Mouse (Mus musculus): ENCODE results near the gene Vmn1r55. TPM values are rescaled to one million over a fixed set of nuclear protein-coding genes. Genes with fewer than 3 reads are reported as not detected.
A peak's percentile ranks its signal among the peaks of the same experiment; 100 is the strongest.
"Not testable (repeated sequence)": the region's sequence is repeated elsewhere in the genome, so short reads cannot be mapped to it uniquely, and the experiment has no call there.

Vmn1r55 gene
- polyA plus RNA-seq, 1 experiment from 2014 or later, result not detected

- ATAC-seq, result no peak
These were observed 64.0 kb downstream of the Vmn1r55 start for GRCm38 (mm10) chr7:5085512-5085911.

GRCm38 (mm10) chr7:5083325-5084105, 66.0 kb downstream of the Vmn1r55 start:
- Histone ChIP-seq H3K27ac (ENCODE audit: low read length) (no peak overlapping the region), H3K4me2 (ENCODE audit: low read length) (no peak overlapping the region), H3K4me1 (ENCODE audit: control insufficient read depth, insufficient read depth, low read length) (peaks cover 24% of the 10 kb centered on the region), H3K9ac (ENCODE audit: low read depth, low read length) (no peak overlapping the region), H3K36me3 (ENCODE audit: control insufficient read depth, insufficient read depth, low read length) (peaks cover 3% of the 10 kb centered on the region), H3K9me3 (replicated peaks; ENCODE audit: control insufficient read depth, low read length, poor library complexity, severe bottlenecking) (no peaks in the 10 kb centered on the region), H3K4me3 (ENCODE audit: low read depth, low read length) (no peak overlapping the region), H3K27me3 (ENCODE audit: control insufficient read depth, insufficient read depth, low read depth, low read length) (no peaks in the 10 kb centered on the region)
- no peak for ATAC-seq
- WGBS, result 94% methylated on average over 18 of the region's 18 CpGs

More at GRCm38 (mm10) chr7:5085512-5085911, 64.0 kb downstream of the Vmn1r55 start:
- H3K9ac ChIP-seq (ENCODE audit: low read depth, low read length), result no peak overlapping the region
- H3K4me3 ChIP-seq (ENCODE audit: low read depth, low read length), result no peak overlapping the region
- peaks cover 24% of the 10 kb centered on the region for H3K4me1 ChIP-seq (ENCODE audit: control insufficient read depth, insufficient read depth, low read length)
- no peaks in the 10 kb centered on the region for H3K27me3 ChIP-seq (ENCODE audit: control insufficient read depth, insufficient read depth, low read depth, low read length)
- H3K36me3 ChIP-seq (ENCODE audit: control insufficient read depth, insufficient read depth, low read length), result no peaks in the 10 kb centered on the region
- no peaks in the 10 kb centered on the region for H3K9me3 ChIP-seq (replicated peaks; ENCODE audit: control insufficient read depth, low read length, poor library complexity, severe bottlenecking)
- 94% methylated on average over 1 of the region's 1 CpGs for WGBS
- H3K4me2 ChIP-seq (ENCODE audit: low read length), result no peak overlapping the region
- no peak overlapping the region for H3K27ac ChIP-seq (ENCODE audit: low read length)

DNA sequence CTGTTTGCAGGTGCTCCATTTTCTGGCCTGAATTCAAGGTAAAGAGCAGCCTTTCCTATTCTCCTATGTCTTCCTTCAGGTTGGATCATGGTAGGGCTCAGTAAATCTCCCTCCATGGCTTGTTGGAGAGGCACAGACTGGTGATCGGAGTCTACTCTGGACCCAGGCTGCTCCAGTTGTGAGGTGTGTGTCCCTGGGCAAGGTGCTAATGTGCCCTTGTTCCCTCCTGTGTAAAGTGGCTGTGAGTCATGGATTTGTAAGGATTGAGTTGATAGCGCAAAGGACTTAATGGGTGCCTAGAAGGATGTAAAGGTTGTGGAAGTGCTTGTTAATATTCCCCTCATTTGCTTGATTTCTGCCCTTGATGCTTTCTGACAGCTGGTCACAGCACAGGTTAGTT, 67.5 kb downstream of the Vmn1r55 start:
- H3K9me3 ChIP-seq (replicated peaks; ENCODE audit: control insufficient read depth, low read length, poor library complexity, severe bottlenecking), result no peaks in the 10 kb centered on the region
- no peak overlapping the region for H3K4me2 ChIP-seq (ENCODE audit: low read length)
- no peak overlapping the region for H3K4me3 ChIP-seq (ENCODE audit: low read depth, low read length)
- peaks cover 24% of the 10 kb centered on the region for H3K4me1 ChIP-seq (ENCODE audit: control insufficient read depth, insufficient read depth, low read length)
- 100% methylated on average over 2 of the region's 2 CpGs for WGBS
- no peaks in the 10 kb centered on the region for H3K27me3 ChIP-seq (ENCODE audit: control insufficient read depth, insufficient read depth, low read depth, low read length)
- no peak overlapping the region for H3K27ac ChIP-seq (ENCODE audit: low read length)
- peaks cover 7% of the 10 kb centered on the region for H3K36me3 ChIP-seq (ENCODE audit: control insufficient read depth, insufficient read depth, low read length)
- no peak for ATAC-seq
- no peak overlapping the region for H3K9ac ChIP-seq (ENCODE audit: low read depth, low read length)

GRCm38 (mm10) chr7:5081241-5081640, 68.2 kb downstream of the Vmn1r55 start:
- no peak for ATAC-seq
- no peaks in the 10 kb centered on the region for H3K9me3 ChIP-seq (replicated peaks; ENCODE audit: control insufficient read depth, low read length, poor library complexity, severe bottlenecking)
- peak overlapping the region; percentile 99 for H3K4me3 ChIP-seq (ENCODE audit: low read depth, low read length)
- H3K27ac ChIP-seq (ENCODE audit: low read length), result no peak overlapping the region
- no peaks in the 10 kb centered on the region for H3K27me3 ChIP-seq (ENCODE audit: control insufficient read depth, insufficient read depth, low read depth, low read length)
- peak overlapping the region; percentile 20; the same call in 1 of the 2 replicates for H3K9ac ChIP-seq (ENCODE audit: low read depth, low read length)
- peaks cover 24% of the 10 kb centered on the region for H3K4me1 ChIP-seq (ENCODE audit: control insufficient read depth, insufficient read depth, low read length)
- peaks cover 12% of the 10 kb centered on the region for H3K36me3 ChIP-seq (ENCODE audit: control insufficient read depth, insufficient read depth, low read length)
- peak overlapping the region; percentile 63 for H3K4me2 ChIP-seq (ENCODE audit: low read length)
- 71% methylated on average over 6 of the region's 6 CpGs for WGBS

DNA sequence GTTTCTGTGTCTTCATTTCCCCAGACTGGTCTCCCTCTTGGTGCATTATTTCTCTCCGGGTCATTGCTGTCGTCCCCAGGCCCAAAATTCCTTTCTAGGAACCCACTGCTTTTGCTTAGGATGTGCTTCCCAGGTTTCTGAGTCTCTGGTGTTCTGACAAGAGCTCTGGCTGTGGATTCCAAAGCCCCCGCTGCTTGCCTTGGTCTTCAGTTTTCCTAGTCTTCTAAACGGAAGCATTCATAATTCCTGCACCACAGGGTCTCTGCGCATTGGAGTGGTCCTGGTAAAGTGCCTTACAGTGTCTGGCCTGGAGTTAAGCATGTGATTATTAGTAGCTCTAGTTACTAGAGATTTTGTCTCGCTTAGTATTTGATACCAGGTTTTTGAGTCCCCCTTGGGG, 68.7 kb downstream of the Vmn1r55 start:
- peak overlapping the region; percentile 99 for H3K4me3 ChIP-seq (ENCODE audit: low read depth, low read length)
- peak overlapping the region; percentile 89 for H3K27ac ChIP-seq (ENCODE audit: low read length)
- peak overlapping the region; percentile 63 for H3K4me2 ChIP-seq (ENCODE audit: low read length)
- 15% methylated on average over 6 of the region's 6 CpGs for WGBS
- peaks cover 13% of the 10 kb centered on the region for H3K36me3 ChIP-seq (ENCODE audit: control insufficient read depth, insufficient read depth, low read length)
- peak overlapping the region; percentile 96 for H3K9ac ChIP-seq (ENCODE audit: low read depth, low read length)
- H3K9me3 ChIP-seq (replicated peaks; ENCODE audit: control insufficient read depth, low read length, poor library complexity, severe bottlenecking), result no peaks in the 10 kb centered on the region
- ATAC-seq, result no peak
- H3K4me1 ChIP-seq (ENCODE audit: control insufficient read depth, insufficient read depth, low read length), result peaks cover 24% of the 10 kb centered on the region
- no peaks in the 10 kb centered on the region for H3K27me3 ChIP-seq (ENCODE audit: control insufficient read depth, insufficient read depth, low read depth, low read length)

DNA sequence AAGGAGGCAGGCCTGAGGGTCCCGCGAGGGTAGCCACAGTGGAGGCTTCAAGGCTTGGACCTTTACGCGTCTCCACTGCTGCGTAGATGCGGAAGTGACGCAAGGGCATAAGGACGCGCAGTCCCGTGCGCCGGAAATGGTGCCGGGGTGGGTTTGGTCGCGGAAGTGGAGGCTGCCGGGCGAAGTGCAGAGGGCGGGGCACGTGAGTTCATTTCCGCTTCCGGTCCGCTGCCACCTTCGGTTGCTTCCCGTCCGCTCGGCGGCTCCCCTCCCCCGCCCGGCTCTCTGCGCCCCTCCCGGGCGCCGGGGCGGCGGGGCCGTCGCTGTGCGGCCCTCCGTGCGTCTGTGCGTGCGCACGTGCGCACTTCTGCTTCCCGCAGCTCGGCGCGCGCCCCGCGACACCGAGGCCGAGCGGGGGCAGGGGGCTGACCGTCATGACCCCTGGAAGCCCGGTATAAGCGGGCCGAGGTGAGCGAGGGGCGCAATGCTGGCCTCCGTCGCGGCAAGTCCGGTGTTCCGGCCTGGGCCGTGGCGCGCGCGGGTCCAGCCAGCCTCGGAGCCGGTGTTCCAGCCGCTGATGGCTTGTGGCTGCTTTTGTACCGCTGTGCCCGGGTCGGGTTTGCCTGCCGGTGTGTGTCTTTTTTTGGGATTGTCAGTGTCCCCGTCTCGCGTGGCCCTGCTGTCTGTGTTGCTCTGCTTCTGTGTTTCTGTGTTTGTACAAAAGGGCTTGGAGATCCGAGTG, 69.3 kb downstream of the Vmn1r55 start, which contains the start of gene Epn1:
TSS of gene Epn1 (plus strand) at position 226 of the 742 bp plus-strand sequence.
- H3K4me3 ChIP-seq (ENCODE audit: low read depth, low read length), result peak within 1 kb of the TSS; percentile 99
- peaks cover 24% of the 10 kb centered on the region for H3K4me1 ChIP-seq (ENCODE audit: control insufficient read depth, insufficient read depth, low read length)
- peak within 1 kb of the TSS; percentile 89 for H3K27ac ChIP-seq (ENCODE audit: low read length)
- H3K9ac ChIP-seq (ENCODE audit: low read depth, low read length), result peak within 1 kb of the TSS; percentile 96
- 1% methylated on average over 57 of the region's 81 CpGs for WGBS
- H3K27me3 ChIP-seq (ENCODE audit: control insufficient read depth, insufficient read depth, low read depth, low read length), result no peaks in the 10 kb centered on the region
- peak within 1 kb of the TSS; percentile 63 for H3K4me2 ChIP-seq (ENCODE audit: low read length)
- H3K36me3 ChIP-seq (ENCODE audit: control insufficient read depth, insufficient read depth, low read length), result peaks cover 13% of the 10 kb centered on the region
- ATAC-seq, result peak; percentile 97
- H3K9me3 ChIP-seq (replicated peaks; ENCODE audit: control insufficient read depth, low read length, poor library complexity, severe bottlenecking), result no peaks in the 10 kb centered on the region

DNA sequence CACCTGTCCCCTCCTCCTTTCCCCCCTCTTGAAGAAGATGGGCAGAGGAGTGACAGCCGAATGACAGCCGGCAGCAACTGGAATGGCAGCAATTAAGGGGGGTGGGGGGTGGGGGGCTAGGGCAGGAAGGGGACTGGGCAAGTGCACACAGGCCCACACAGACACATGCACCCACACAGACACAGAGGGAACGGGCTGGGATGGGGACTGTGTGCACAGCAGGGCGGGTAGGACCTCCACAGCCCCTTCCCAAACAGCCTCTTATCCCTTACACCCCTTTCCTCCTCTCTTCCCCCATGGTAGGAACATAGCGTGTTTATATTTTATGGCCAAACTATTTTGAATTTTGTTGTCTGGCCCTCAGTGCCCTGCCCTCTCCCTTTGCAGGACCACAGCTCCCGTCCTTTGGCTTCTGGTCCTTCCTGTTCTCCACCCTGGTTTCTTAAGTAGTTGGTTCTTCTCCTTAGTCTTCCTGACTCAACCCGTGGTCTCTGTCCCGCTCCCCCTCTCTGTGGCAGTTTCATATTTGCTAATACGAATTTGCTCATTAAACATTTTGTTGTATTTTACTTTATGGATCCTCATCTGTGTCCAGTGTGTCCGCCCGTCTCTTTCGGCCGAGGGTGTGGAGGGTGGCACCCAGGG, 70.0 kb downstream of the Vmn1r55 start:
- peak overlapping the region; percentile 99 for H3K4me3 ChIP-seq (ENCODE audit: low read depth, low read length)
- ATAC-seq, result peak; percentile 62
- H3K4me2 ChIP-seq (ENCODE audit: low read length), result peak overlapping the region; percentile 63
- peak overlapping the region; percentile 96 for H3K9ac ChIP-seq (ENCODE audit: low read depth, low read length)
- WGBS, result 46% methylated on average over 7 of the region's 13 CpGs
- not testable (repeated sequence) for H3K27me3 ChIP-seq (ENCODE audit: control insufficient read depth, insufficient read depth, low read depth, low read length); H3K9me3 ChIP-seq (replicated peaks; ENCODE audit: control insufficient read depth, low read length, poor library complexity, severe bottlenecking)
- peak overlapping the region; percentile 89 for H3K27ac ChIP-seq (ENCODE audit: low read length)
- peaks cover 20% of the 10 kb centered on the region for H3K36me3 ChIP-seq (ENCODE audit: control insufficient read depth, insufficient read depth, low read length)
- H3K4me1 ChIP-seq (ENCODE audit: control insufficient read depth, insufficient read depth, low read length), result peaks cover 24% of the 10 kb centered on the region

Measured in midbrain, embryonic 16.5 days (tissue).